ENCODE assay signal across 8 mouse cellular contexts in the genomic region with DNA sequence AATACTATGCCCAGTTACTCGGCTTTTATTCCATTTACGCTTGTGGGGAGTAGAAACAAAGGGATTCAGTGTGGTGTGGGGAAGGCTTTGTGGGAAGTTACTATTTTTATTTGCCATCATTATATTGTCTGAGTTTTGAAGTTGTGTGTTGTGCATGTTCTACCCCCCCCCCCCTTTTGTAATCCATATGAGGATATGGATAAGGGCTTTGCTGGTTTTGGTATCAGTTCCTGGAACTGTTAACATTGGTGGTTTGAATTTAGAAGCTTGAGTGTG. TPM values are rescaled to one million over a fixed set of nuclear protein-coding genes. Genes with fewer than 3 reads are reported as not detected.
DNase-seq lines count a peak whose midpoint lies in the region; ATAC-seq and TF ChIP-seq lines count a peak whose summit lies in the region.

No protein-coding gene starts in this region.

- no peaks in the 10 kb centered on the region for H3K36me3 ChIP-seq in embryonic facial prominence, embryonic 15.5 days
- no peaks in the 10 kb centered on the region for H3K36me3 ChIP-seq in intestine, postnatal 0 days (ENCODE audit: control insufficient read depth, insufficient read depth)
- no peaks in the 10 kb centered on the region for H3K36me3 ChIP-seq in neural tube, embryonic 14.5 days (ENCODE audit: control insufficient read depth, insufficient read depth, low read length)

- peak overlapping the region; percentile 94 for H3K4me3 ChIP-seq in lung, adult 2 months (replicated peaks; ENCODE audit: extremely low read depth, low read depth, low read length)
- H3K4me3 ChIP-seq in embryonic facial prominence, embryonic 15.5 days (replicated peaks) = peak overlapping the region; percentile 77
- peak overlapping the region; percentile 99 for H3K4me3 ChIP-seq in intestine, postnatal 0 days (ENCODE audit: low read depth, low read length)
- peak overlapping the region; percentile 94 for H3K4me3 ChIP-seq in neural tube, embryonic 14.5 days (ENCODE audit: low read depth, low read length)

- no peaks in the 10 kb centered on the region for H3K9me3 ChIP-seq in embryonic facial prominence, embryonic 15.5 days (replicated peaks)
- H3K9me3 ChIP-seq in intestine, postnatal 0 days (ENCODE audit: control insufficient read depth) = no peaks in the 10 kb centered on the region
- H3K9me3 ChIP-seq in neural tube, embryonic 14.5 days (ENCODE audit: control insufficient read depth, low read length) = no peaks in the 10 kb centered on the region

- H3K4me1 ChIP-seq in lung, adult 2 months (ENCODE audit: control insufficient read depth, insufficient read depth, low read length) = peaks cover 7% of the 10 kb centered on the region
- peaks cover 10% of the 10 kb centered on the region for H3K4me1 ChIP-seq in embryonic facial prominence, embryonic 15.5 days
- H3K4me1 ChIP-seq in intestine, postnatal 0 days (replicated peaks; ENCODE audit: control insufficient read depth, insufficient read depth, low read length) = peaks cover 7% of the 10 kb centered on the region; the same call in 1 of the 2 replicates
- peaks cover 11% of the 10 kb centered on the region; the same call in 1 of the 2 replicates for H3K4me1 ChIP-seq in neural tube, embryonic 14.5 days (ENCODE audit: control insufficient read depth, insufficient read depth, low read length)

- peak overlapping the region; percentile 89 for H3K9ac ChIP-seq in embryonic facial prominence, embryonic 15.5 days
- H3K9ac ChIP-seq in intestine, postnatal 0 days (ENCODE audit: low read depth, low read length) = peak overlapping the region; percentile 99
- peak overlapping the region; percentile 85 for H3K9ac ChIP-seq in neural tube, embryonic 14.5 days (replicated peaks; ENCODE audit: low read depth, low read length)

- H3K27me3 ChIP-seq in embryonic facial prominence, embryonic 15.5 days = no peaks in the 10 kb centered on the region
- no peaks in the 10 kb centered on the region for H3K27me3 ChIP-seq in intestine, postnatal 0 days (replicated peaks; ENCODE audit: control insufficient read depth, insufficient read depth, low read length)
- no peaks in the 10 kb centered on the region for H3K27me3 ChIP-seq in neural tube, embryonic 14.5 days (ENCODE audit: control insufficient read depth, insufficient read depth, low read length)

- DNase-seq in lung, adult 2 months = no peak
- no peak for DNase-seq in lung, adult 18-20 months
- DNase-seq in left cerebral cortex, postnatal 4 days = no peak
- no peak for DNase-seq in frontal cortex, postnatal 14 days (ENCODE audit: low spot score in 2 of 2)
- DNase-seq in c-Kit-positive CD71-positive TER-119-positive erythroid progenitor cells, embryonic 14.5 days (ENCODE audit: low spot score) = no peak

- TF ChIP-seq CTCF in lung, adult 2 months (IDR thresholded peaks at IDR 0.05; ENCODE audit: insufficient read depth, low read length) = no peak
- TF ChIP-seq CTCF in intestine, postnatal 0 days (IDR thresholded peaks at IDR 0.05; ENCODE audit: low read depth) = no peak

- peak overlapping the region; percentile 58 for H3K4me2 ChIP-seq in embryonic facial prominence, embryonic 15.5 days (replicated peaks)
- peak overlapping the region; percentile 70 for H3K4me2 ChIP-seq in intestine, postnatal 0 days (replicated peaks; ENCODE audit: low read depth)
- H3K4me2 ChIP-seq in neural tube, embryonic 14.5 days (ENCODE audit: low read depth, low read length) = peak overlapping the region; percentile 90

- ATAC-seq in embryonic facial prominence, embryonic 15.5 days (ENCODE audit: insufficient number of reproducible peaks, low FRiP score, low TSS enrichment, low read depth) = no peak
- ATAC-seq in intestine, postnatal 0 days = no peak
- ATAC-seq in neural tube, embryonic 14.5 days (ENCODE audit: low read depth) = no peak

- 1% methylated on average over 2 of the region's 2 CpGs for WGBS in lung, adult 2 months
- 0% methylated on average over 2 of the region's 2 CpGs for WGBS in embryonic facial prominence, embryonic 15.5 days
- 2% methylated on average over 2 of the region's 2 CpGs for WGBS in intestine, postnatal 0 days
- 1% methylated on average over 2 of the region's 2 CpGs for WGBS in neural tube, embryonic 14.5 days

- intact Hi-C loops in left cerebral cortex, postnatal 4 days (cut with DNase I) = loop anchor here (5.0 kb wide), 2 partner anchors 109 to 129 kb away; no protein-coding TSS in a partner anchor

- TF ChIP-seq POLR2A in lung, adult 2 months (IDR thresholded peaks at IDR 0.05; ENCODE audit: borderline replicate concordance, extremely low read depth, low read depth, low read length) = no peak

- H3K27ac ChIP-seq in embryonic facial prominence, embryonic 15.5 days (replicated peaks) = peak overlapping the region; percentile 99
- peak overlapping the region; percentile 97 for H3K27ac ChIP-seq in intestine, postnatal 0 days (ENCODE audit: low read depth, low read length)
- no peak overlapping the region for H3K27ac ChIP-seq in neural tube, embryonic 14.5 days (ENCODE audit: low read depth, low read length)

RNA-seq across cellular contexts. Expression of gene Picalm, which starts 1.3 kb away (rescaled TPM):
- 52.4 and 74.5 TPM in 2 replicates for polyA plus RNA-seq in lung, adult 2 months (2012; rRNA removed)
- 41.8 and 44.7 TPM in 2 replicates for polyA plus RNA-seq in embryonic facial prominence, embryonic 15.5 days (2015; fragmentation: Nextera tagmentation; extraction: Ambion mirVana)
- polyA plus RNA-seq in intestine, postnatal 0 days (2015; fragmentation: Nextera tagmentation; extraction: Ambion mirVana) = 36.6 and 41.7 TPM in 2 replicates
- 58.0 and 59.0 TPM in 2 replicates for polyA plus RNA-seq in neural tube, embryonic 14.5 days (2014; fragmentation: Nextera tagmentation; extraction: Ambion mirVana)
- total RNA-seq in left cerebral cortex, postnatal 4 days (2021) = 100 to 1,000 TPM; 250 to 257 TPM
